Mouse (Mus musculus): Measurements from ENCODE around the gene Agtrap. TPM values are rescaled to one million over a fixed set of nuclear protein-coding genes. Genes with fewer than 3 reads are reported as not detected.

Gene Agtrap
- polyA plus RNA-seq, 1 experiment, result 16.5 TPM

DNA sequence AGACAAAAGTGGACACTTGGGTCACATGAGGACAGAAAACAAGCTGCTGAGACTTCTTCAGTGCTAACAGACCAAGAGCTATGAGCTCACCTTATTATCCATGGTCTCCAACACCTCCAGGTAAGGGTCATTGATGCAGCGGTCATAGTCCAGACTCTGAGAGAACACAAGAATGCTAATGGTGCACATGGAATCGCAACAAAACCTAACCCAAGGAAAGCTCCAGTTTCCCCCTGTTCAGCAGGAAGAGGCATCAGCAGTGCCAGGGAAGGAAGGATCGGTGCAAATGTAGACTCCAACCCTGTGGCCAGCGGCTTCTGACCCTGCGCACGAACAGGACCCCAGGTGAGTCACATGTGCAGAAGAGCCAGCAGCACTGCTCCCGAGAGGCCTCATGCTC, 58.5 kb downstream of the Agtrap start:
- Histone ChIP-seq H3K36me3 (replicated peaks; ENCODE audit: low read length) (peaks cover 66% of the 10 kb centered on the region), H3K27me3 (replicated peaks) (no peaks in the 10 kb centered on the region), H3K4me1 (peaks cover 18% of the 10 kb centered on the region), H3K9me3 (no peaks in the 10 kb centered on the region), H3K4me3 (replicated peaks) (no peak overlapping the region)
- TF ChIP-seq GATA1 (IDR thresholded peaks at IDR 0.05; ENCODE audit: borderline replicate concordance, low read length), result no peak
- no peak for TF ChIP-seq FLI1 (IDR thresholded peaks at IDR 0.05; ENCODE audit: low read length)

Other genes starting within 250 kb of the Agtrap start
- gene Zfp933, start 239.7 kb downstream of the Agtrap start, polyA plus RNA-seq (2012; ENCODE audit: insufficient read depth, low replicate concordance), result not detected in 2 replicates
- 44.2 and 60.2 TPM in 2 replicates for gene Miip, start 219.2 kb downstream of the Agtrap start, polyA plus RNA-seq (2012; ENCODE audit: insufficient read depth, low replicate concordance)
- not detected in 2 replicates for gene Fv1, start 219.1 kb downstream of the Agtrap start, polyA plus RNA-seq (2012; ENCODE audit: insufficient read depth, low replicate concordance)
- gene Mfn2, start 183.3 kb downstream of the Agtrap start, polyA plus RNA-seq (2012; ENCODE audit: insufficient read depth, low replicate concordance), result 19.0 and 25.4 TPM in 2 replicates
- 11.8 and 14.9 TPM in 2 replicates for gene Plod1, start 151.3 kb downstream of the Agtrap start, polyA plus RNA-seq (2012; ENCODE audit: insufficient read depth, low replicate concordance)
- gene 2510039O18Rik, start 147.1 kb downstream of the Agtrap start, polyA plus RNA-seq (2012; ENCODE audit: insufficient read depth, low replicate concordance), result 87.3 and 131 TPM in 2 replicates
- gene Nppb, start 102.2 kb downstream of the Agtrap start, polyA plus RNA-seq (2012; ENCODE audit: insufficient read depth, low replicate concordance), result not detected in 2 replicates
- not detected in 2 replicates for gene Nppa, start 87.3 kb downstream of the Agtrap start, polyA plus RNA-seq (2012; ENCODE audit: insufficient read depth, low replicate concordance)
- 2.4 and 3.5 TPM in 2 replicates for gene Clcn6, start 49.2 kb downstream of the Agtrap start, polyA plus RNA-seq (2012; ENCODE audit: insufficient read depth, low replicate concordance)
- gene Mthfr, start 49.0 kb downstream of the Agtrap start, polyA plus RNA-seq (2012; ENCODE audit: insufficient read depth, low replicate concordance), result 3.5 and 7.0 TPM in 2 replicates
- 26.0 and 35.6 TPM in 2 replicates for gene Mad2l2, start 42.4 kb upstream of the Agtrap start, polyA plus RNA-seq (2012; ENCODE audit: insufficient read depth, low replicate concordance)
- gene Draxin, start 42.7 kb upstream of the Agtrap start, polyA plus RNA-seq (2012; ENCODE audit: insufficient read depth, low replicate concordance), result 4.1 and 4.9 TPM in 2 replicates
- 110 and 123 TPM in 2 replicates for gene Fbxo6, start 64.1 kb upstream of the Agtrap start, polyA plus RNA-seq (2012; ENCODE audit: insufficient read depth, low replicate concordance)
- 3.8 and 7.4 TPM in 2 replicates for gene Fbxo44, start 72.5 kb upstream of the Agtrap start, polyA plus RNA-seq (2012; ENCODE audit: insufficient read depth, low replicate concordance)
- gene Fbxo2, start 72.6 kb upstream of the Agtrap start, polyA plus RNA-seq (2012; ENCODE audit: insufficient read depth, low replicate concordance), result 60.5 and 134 TPM in 2 replicates
- gene Disp3, start 199.9 kb upstream of the Agtrap start, polyA plus RNA-seq (2012; ENCODE audit: insufficient read depth, low replicate concordance), result 1.0 and 1.9 TPM in 2 replicates